Mouse (Mus musculus) embryonic facial prominence, embryonic 15.5 days (tissue): ENCODE results near the gene Cxcr4. TPM values are rescaled to one million over a fixed set of nuclear protein-coding genes. Genes with fewer than 3 reads are reported as not detected.

Experiments
- ATAC-seq: fragments of 200-750 bp; cut with Nextera tagmentation; 2 replicates; pipeline ENCODE4 v1.8.0; 2017; ENCODE audit warnings: low read depth, moderate TSS enrichment; ENCODE audit not compliant: insufficient number of reproducible peaks, low FRiP score, low TSS enrichment
- H3K27ac ChIP-seq: fragments of 300-500 bp; sonication (generic); replicated peaks from 2 replicates; pipeline ENCODE4 v1.5.1; 2015; ENCODE audit warnings: mild to moderate bottlenecking, inconsistent platforms
- H3K27me3 ChIP-seq: fragments of 300-500 bp; sonication (generic); 2 replicates; pipeline ENCODE4 v1.6.1; 2015; ENCODE audit warnings: inconsistent platforms
- H3K36me3 ChIP-seq: fragments of 300-500 bp; sonication (generic); 2 replicates; pipeline ENCODE4 v1.6.1; 2015; ENCODE audit warnings: mild to moderate bottlenecking, inconsistent platforms
- H3K4me1 ChIP-seq: fragments of 300-500 bp; sonication (generic); 2 replicates; pipeline ENCODE4 v1.6.1; 2015; ENCODE audit warnings: inconsistent platforms
- H3K4me2 ChIP-seq: fragments of 300-500 bp; sonication (generic); replicated peaks from 2 replicates; pipeline ENCODE4 v1.6.1; 2015; ENCODE audit warnings: mild to moderate bottlenecking, inconsistent platforms
- H3K4me3 ChIP-seq: fragments of 300-500 bp; sonication (generic); replicated peaks from 2 replicates; pipeline ENCODE4 v1.5.1; 2015; ENCODE audit warnings: mild to moderate bottlenecking, inconsistent platforms
- H3K9ac ChIP-seq: fragments of 300-500 bp; sonication (generic); 2 replicates; pipeline ENCODE4 v1.6.1; 2015; ENCODE audit warnings: inconsistent platforms
- H3K9me3 ChIP-seq: fragments of 300-500 bp; sonication (generic); replicated peaks from 2 replicates; pipeline ENCODE4 v1.6.1; 2016; ENCODE audit warnings: inconsistent platforms
- WGBS: fragments of 180-500 bp; shearing (Covaris S2); methylation state at CpG from one replicate; pipeline ENCODE4 v1.1.7; 2015; 5-methylcytosine and 5-hydroxymethylcytosine counted together
- polyA plus RNA-seq: library from polyadenylated mRNA; unstranded; fragments of >200 nt; fragmentation: Nextera tagmentation; extraction: Ambion mirVana; gene quantifications from 2 replicates; pipeline ENCODE4 v1.2.1, GENCODE M21; 2015

The Cxcr4 gene
- polyA plus RNA-seq, 1 experiment from 2014 or later = 5.8 TPM

DNA sequence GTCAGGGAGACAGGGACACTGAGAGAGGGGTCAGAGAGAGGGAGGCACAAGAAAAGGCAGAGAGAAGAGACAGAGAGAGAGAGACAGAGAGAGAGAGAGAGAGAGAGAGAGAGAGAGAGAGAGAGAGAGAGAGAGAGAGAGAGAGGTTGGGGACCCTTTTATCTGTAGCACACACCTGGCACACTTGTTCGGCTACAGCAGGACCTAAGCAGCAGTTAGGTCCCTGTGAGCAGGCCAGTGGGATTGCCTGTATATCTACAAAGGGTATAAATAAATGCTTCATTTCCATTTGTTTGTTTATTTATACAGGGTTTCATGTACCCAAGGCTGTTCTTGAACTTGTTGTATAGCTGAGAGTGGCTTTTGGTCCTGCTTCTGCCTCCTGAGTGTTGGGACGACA is 49.0 kb downstream of the Cxcr4 start:
- no peaks in the 10 kb centered on the region for H3K9me3 ChIP-seq
- H3K27ac ChIP-seq = no peak overlapping the region
- WGBS = 89% methylated on average over 2 of the region's 2 CpGs
- H3K4me2 ChIP-seq = no peak overlapping the region
- no peak overlapping the region for H3K9ac ChIP-seq
- 0 out of 2 replicates have a peak, but pooled peaks cover 6% of the 10 kb centered on the region for H3K4me1 ChIP-seq
- no peaks in the 10 kb centered on the region for H3K27me3 ChIP-seq
- H3K36me3 ChIP-seq = no peaks in the 10 kb centered on the region
- ATAC-seq = no peak
- no peak overlapping the region for H3K4me3 ChIP-seq

DNA sequence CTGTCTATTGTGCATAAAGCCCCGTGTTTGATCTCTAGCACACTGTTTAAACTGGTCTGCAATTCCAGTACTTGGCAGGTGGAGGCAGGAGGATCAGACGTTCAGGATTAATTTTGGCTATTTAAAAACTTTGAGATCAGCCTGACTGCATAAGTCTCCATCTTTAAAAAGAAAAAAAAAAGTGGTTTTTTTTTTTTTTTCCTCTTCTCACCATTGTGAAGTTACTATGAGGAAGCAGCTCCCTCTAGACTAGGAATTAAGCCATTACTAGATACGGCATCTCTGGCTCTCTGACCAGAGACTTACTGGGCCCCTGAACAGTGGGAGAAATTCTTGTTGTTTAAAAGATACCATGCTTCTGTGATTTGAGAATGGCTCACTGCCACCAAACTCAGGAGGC is 49.5 kb downstream of the Cxcr4 start:
- Histone ChIP-seq H3K9me3 (no peaks in the 10 kb centered on the region), H3K9ac (no peak overlapping the region), H3K27ac (no peak overlapping the region), H3K27me3 (no peaks in the 10 kb centered on the region), H3K4me2 (no peak overlapping the region), H3K4me3 (no peak overlapping the region), H3K4me1 (0 out of 2 replicates have a peak, but pooled peaks cover 6% of the 10 kb centered on the region), H3K36me3 (no peaks in the 10 kb centered on the region)
- WGBS = 57% methylated on average over 3 of the region's 3 CpGs
- no peak for ATAC-seq

- Histone ChIP-seq H3K9ac (no peak overlapping the region), H3K4me1 (0 out of 2 replicates have a peak, but pooled peaks cover 7% of the 10 kb centered on the region), H3K27ac (no peak overlapping the region), H3K4me2 (no peak overlapping the region), H3K4me3 (no peak overlapping the region), H3K36me3 (no peaks in the 10 kb centered on the region), H3K9me3 (no peaks in the 10 kb centered on the region), H3K27me3 (no peaks in the 10 kb centered on the region)
- WGBS = 73% methylated on average over 2 of the region's 2 CpGs
- ATAC-seq = no peak; the same call in 1 of the 2 replicates
These were observed 51.9 kb downstream of the Cxcr4 start for GRCm38 (mm10) chr1:128540213-128540612.

DNA sequence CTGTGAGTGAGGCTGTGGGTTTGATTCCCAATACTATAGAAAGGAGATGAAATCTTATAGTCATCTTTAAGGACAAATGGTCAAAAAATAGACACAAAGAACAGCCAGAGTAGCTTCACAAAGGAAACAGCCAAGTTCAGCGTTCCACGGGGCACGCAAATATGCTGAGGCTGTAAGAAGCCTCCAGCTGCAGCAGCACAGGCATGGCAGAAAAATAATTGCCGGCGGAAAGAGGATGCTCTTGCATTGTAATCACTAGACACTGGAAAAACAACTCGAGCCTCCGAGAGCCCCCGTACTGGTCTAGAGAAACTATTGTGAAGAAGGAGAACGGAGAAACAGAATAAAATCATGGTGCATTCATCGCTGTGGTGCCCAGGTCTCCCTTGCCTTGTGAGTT is 52.5 kb downstream of the Cxcr4 start:
- no peak overlapping the region for H3K4me3 ChIP-seq
- no peak overlapping the region for H3K9ac ChIP-seq
- WGBS = 59% methylated on average over 10 of the region's 10 CpGs
- ATAC-seq = no peak; the same call in 1 of the 2 replicates
- H3K9me3 ChIP-seq = no peaks in the 10 kb centered on the region
- H3K27ac ChIP-seq = no peak overlapping the region
- no peaks in the 10 kb centered on the region for H3K27me3 ChIP-seq
- H3K4me2 ChIP-seq = no peak overlapping the region
- H3K36me3 ChIP-seq = no peaks in the 10 kb centered on the region
- H3K4me1 ChIP-seq = 0 out of 2 replicates have a peak, but pooled peaks cover 7% of the 10 kb centered on the region

Other genes starting within 250 kb of the Cxcr4 start
- gene Mcm6, start 232.6 kb downstream of the Cxcr4 start, polyA plus RNA-seq = 175 and 183 TPM in 2 replicates
- gene Dars, start 174.9 kb downstream of the Cxcr4 start, polyA plus RNA-seq = 134 and 139 TPM in 2 replicates